Mouse (Mus musculus) limb, embryonic 10.5 days (tissue): ENCODE measurements around the gene Tsc1. TPM values are rescaled to one million over a fixed set of nuclear protein-coding genes. Genes with fewer than 3 reads are reported as not detected.

Experiments used
- DNase-seq: peaks from one replicate; pipeline ENCODE4 v3.0.0-alpha.2; 2017; ENCODE audit warnings: low spot score
- H3K27ac ChIP-seq: fragments of 300-500 bp; sonication (generic); 2 replicates; pipeline ENCODE4 v1.5.1; 2016; ENCODE audit warnings: mild to moderate bottlenecking
- H3K27me3 ChIP-seq: fragments of 300-500 bp; sonication (generic); 2 replicates; pipeline ENCODE4 v1.6.1; 2016; ENCODE audit warnings: low read depth, mild to moderate bottlenecking; ENCODE audit not compliant: poor library complexity, severe bottlenecking
- H3K36me3 ChIP-seq: fragments of 300-500 bp; sonication (generic); 2 replicates; pipeline ENCODE4 v1.6.1; 2016; ENCODE audit warnings: mild to moderate bottlenecking, moderate library complexity
- H3K4me1 ChIP-seq: fragments of 300-500 bp; sonication (generic); 2 replicates; pipeline ENCODE4 v1.6.1; 2016
- H3K4me3 ChIP-seq: fragments of 300-500 bp; sonication (generic); 2 replicates; pipeline ENCODE4 v1.5.1; 2016; ENCODE audit warnings: mild to moderate bottlenecking, moderate library complexity
- H3K9me3 ChIP-seq: fragments of 300-500 bp; sonication (generic); replicated peaks from 2 replicates; pipeline ENCODE4 v1.6.1; 2016; ENCODE audit warnings: mild to moderate bottlenecking
- WGBS: fragments of 180-500 bp; shearing (Covaris S2); methylation state at CpG from one replicate; pipeline ENCODE4 v1.1.7; 2016; 5-methylcytosine and 5-hydroxymethylcytosine counted together
- microRNA-seq: library from miRNA; unstranded; fragments of <30 nt; microRNA quantifications from one replicate; pipeline ENCODE4, GENCODE M21; 2017
- polyA plus RNA-seq: library from polyadenylated mRNA; unstranded; fragments of >200 nt; fragmentation: Nextera tagmentation; extraction: Ambion mirVana; gene quantifications from 2 replicates; pipeline ENCODE4 v1.2.1, GENCODE M21; 2016

Gene Tsc1
- polyA plus RNA-seq, 1 experiment from 2014 or later, result 26.9 TPM

DNA sequence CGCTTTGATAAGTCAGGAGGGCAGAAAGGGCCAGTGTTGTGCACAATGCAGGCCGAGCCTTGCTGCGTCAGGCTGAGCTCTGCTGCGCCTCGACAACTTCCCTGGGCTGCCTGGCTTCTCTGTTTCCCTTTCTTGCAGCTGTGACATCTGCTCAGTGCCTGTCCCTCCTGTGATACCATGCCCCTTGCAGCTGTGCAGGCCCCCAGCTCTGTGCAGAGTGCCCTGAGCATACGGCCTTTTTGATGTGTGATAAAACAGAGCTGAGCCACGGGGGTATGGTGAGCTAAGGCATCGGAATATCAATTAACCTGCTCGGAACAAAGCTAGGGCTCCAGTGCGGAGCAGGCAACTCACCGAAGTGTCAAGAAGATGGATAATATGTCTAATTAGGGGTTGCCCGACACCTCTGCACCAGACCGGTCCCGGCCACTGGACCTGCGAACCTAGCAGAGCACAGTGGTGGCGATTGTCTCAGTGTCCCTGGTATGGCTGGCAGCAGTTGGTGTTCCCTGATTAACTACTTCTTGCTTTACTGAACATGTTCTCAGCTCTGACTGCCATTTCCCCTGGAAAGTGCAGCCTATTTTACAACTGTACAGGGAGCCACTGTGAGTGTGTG is 86.9 kb downstream of the Tsc1 start:
- H3K27me3 ChIP-seq, result peaks cover 35% of the 10 kb centered on the region
- no peaks in the 10 kb centered on the region for H3K36me3 ChIP-seq
- H3K9me3 ChIP-seq, result no peaks in the 10 kb centered on the region
- H3K27ac ChIP-seq, result 0 out of 2 replicates have a peak overlapping the region, but pooled peaks have one; percentile 37
- peaks cover 16% of the 10 kb centered on the region for H3K4me1 ChIP-seq
- no peak for DNase-seq
- H3K4me3 ChIP-seq, result no peak overlapping the region
- WGBS, result 6% methylated on average over 16 of the region's 16 CpGs

DNA sequence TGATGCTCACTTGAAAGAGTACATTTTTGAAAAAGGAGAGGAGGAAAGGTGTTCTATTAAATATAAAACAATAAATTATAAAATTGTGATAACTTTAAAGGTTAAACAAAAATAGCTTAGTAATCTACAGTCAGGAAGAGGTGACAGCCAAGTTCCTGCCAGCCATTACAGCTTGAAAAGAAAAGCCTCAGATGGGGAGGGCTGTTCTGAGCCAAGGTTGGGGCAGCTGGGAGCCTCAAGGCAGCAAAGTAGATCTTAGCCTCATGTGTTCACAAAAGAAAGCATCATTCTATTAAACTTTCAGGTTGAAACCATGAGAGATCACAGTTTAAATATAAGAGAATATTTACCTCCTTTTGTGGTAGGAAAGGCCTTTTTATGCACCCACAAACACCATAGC is 89.6 kb downstream of the Tsc1 start:
- peaks cover 15% of the 10 kb centered on the region for H3K4me1 ChIP-seq

DNA sequence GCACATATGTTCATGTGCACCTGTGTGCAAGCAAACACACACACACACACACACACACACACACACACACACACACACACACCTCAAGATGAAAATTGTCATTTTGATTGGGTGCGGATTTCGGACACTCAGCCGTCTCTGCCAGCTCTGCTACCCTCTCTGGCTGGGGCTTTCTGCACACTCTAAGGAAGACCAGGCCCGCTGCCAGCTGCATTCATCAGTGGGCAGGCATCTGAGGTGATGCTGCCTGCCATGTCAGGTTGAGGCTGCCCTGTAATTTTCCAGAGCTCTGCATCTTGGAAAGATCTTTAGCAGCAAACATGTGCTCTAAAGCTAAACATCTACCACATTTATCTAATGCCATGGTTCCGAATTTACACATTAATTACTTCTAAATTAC is 96.1 kb downstream of the Tsc1 start:
- H3K36me3 ChIP-seq, result no peaks in the 10 kb centered on the region
- no peaks in the 10 kb centered on the region for H3K9me3 ChIP-seq
- peaks cover 8% of the 10 kb centered on the region for H3K4me1 ChIP-seq
- 90% methylated on average over 5 of the region's 5 CpGs for WGBS
- H3K27ac ChIP-seq, result no peak overlapping the region
- H3K27me3 ChIP-seq, result peaks cover 38% of the 10 kb centered on the region
- no peak overlapping the region for H3K4me3 ChIP-seq
- no peak for DNase-seq

More for the DNA sequence above, 89.6 kb downstream of the Tsc1 start:
- H3K36me3 ChIP-seq, result no peaks in the 10 kb centered on the region
- no peak for DNase-seq
- peaks cover 40% of the 10 kb centered on the region for H3K27me3 ChIP-seq
- H3K4me3 ChIP-seq, result no peak overlapping the region
- H3K9me3 ChIP-seq, result no peaks in the 10 kb centered on the region
- no peak overlapping the region for H3K27ac ChIP-seq

DNA sequence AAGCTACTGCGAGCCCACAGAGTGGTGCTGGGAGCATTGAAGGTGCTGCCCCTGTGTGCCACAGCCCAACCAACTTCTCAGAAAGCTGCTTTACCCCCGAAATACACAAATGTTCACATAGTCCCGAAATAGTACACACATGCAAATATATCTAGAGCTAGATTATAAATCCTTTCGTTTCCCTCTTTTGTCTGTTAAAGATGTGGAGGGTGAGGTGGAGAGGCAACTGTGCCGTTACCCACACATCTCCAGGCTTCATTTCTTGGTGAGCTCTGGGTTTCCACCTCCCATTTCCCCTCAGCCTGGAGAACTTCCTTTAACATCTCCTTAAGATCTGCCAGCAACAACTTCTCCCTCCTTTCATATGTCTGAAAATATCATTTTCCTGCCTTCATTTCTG is 99.1 kb downstream of the Tsc1 start:
- no peak overlapping the region for H3K27ac ChIP-seq
- peaks cover 14% of the 10 kb centered on the region for H3K4me1 ChIP-seq
- no peaks in the 10 kb centered on the region for H3K36me3 ChIP-seq
- peaks cover 41% of the 10 kb centered on the region for H3K27me3 ChIP-seq
- no peak for DNase-seq
- WGBS, result 92% methylated on average over 5 of the region's 5 CpGs
- no peak overlapping the region for H3K4me3 ChIP-seq
- no peaks in the 10 kb centered on the region for H3K9me3 ChIP-seq

Small RNA genes within 50 kb of the gene (microRNA-seq; reads per million reads assigned to microRNA genes)
- gene Gm22824 (not detected), gene Mir3088 (2.3 reads per million)

Other genes with a start within 250 kb of the Tsc1 start
- 4.2 and 6.3 TPM in 2 replicates for gene Ppp1r26, start 194.4 kb upstream of the Tsc1 start, polyA plus RNA-seq
- 0.25 and 0.61 TPM in 2 replicates for gene 1700007K13Rik, start 174.9 kb upstream of the Tsc1 start, polyA plus RNA-seq
- 70.3 and 75.9 TPM in 2 replicates for gene Mrps2, start 173.2 kb upstream of the Tsc1 start, polyA plus RNA-seq
- gene Gbgt1, start 144.3 kb upstream of the Tsc1 start, polyA plus RNA-seq, result not detected in 2 replicates
- gene Gm10134, start 135.1 kb upstream of the Tsc1 start, polyA plus RNA-seq, result not detected in 2 replicates
- 46.7 and 58.9 TPM in 2 replicates for gene Ralgds, start 128.1 kb upstream of the Tsc1 start, polyA plus RNA-seq
- not detected in 2 replicates for gene Cel, start 77.8 kb upstream of the Tsc1 start, polyA plus RNA-seq
- 69.9 and 71.6 TPM in 2 replicates for gene Gtf3c5, start 57.5 kb upstream of the Tsc1 start, polyA plus RNA-seq
- 3.5 and 4.2 TPM in 2 replicates for gene Gfi1b, start 19.2 kb upstream of the Tsc1 start, polyA plus RNA-seq
- 2.5 and 2.8 TPM in 2 replicates for gene Spaca9, start 58.5 kb downstream of the Tsc1 start, polyA plus RNA-seq
- 0.41 and 0.58 TPM in 2 replicates for gene Ak8, start 58.9 kb downstream of the Tsc1 start, polyA plus RNA-seq
- 23.5 and 27.1 TPM in 2 replicates for gene Gtf3c4, start 199.1 kb downstream of the Tsc1 start, polyA plus RNA-seq
- 23.5 and 23.6 TPM in 2 replicates for gene Ddx31, start 199.2 kb downstream of the Tsc1 start, polyA plus RNA-seq